Mouse (Mus musculus): ENCODE results near the gene Eef1a2.
"Not testable (repeated sequence)": the region's sequence is repeated elsewhere in the genome, so short reads cannot be mapped to it uniquely, and the experiment has no call there.

Gene Eef1a2

DNA sequence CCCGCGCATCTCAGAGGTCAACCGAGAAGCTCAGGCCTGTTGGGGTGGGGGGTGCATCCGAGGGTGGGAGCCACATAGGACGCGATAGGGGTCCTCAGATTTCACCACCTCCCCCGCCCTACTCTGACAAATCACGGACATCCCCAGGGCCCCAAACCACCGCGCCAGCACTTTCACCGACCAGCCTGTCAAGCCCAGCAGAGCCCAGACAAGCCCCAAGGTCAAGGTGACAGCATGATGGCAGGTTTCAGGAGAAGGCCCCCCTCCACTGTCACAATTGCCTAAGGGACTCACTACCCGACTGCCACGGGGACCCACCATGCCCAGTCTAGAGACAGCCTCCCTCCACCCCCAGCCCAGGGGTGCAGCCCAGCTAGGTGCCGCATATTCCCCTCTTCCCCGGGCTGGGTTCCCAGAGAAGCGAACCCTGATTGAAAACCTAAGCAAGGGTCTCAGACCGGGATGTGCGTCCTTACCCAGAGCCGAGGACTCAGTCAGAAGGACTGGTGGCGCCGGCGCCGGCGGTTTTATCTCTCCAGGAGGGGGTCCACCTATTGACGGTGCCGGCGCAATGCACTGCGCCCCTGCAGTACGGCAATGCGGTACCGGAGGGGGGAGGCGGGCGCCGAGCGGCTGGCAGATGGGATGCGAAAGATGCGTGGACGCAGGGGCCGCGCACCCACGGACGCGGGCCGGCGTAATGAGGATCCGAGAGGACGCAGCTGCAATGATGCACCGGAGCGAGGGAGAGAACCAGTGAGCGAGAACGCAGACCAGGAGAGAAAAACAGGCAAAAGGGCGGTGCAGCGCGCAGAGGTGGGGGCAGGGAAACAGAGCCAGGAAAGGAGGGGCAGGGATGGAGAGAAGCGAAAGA, at the start of gene Eef1a2:
TSS of gene Eef1a2 (minus strand) at position 767 of the 874 bp plus-strand sequence.
- DNase-seq (ENCODE audit: low spot score): peak; percentile 77

DNA sequence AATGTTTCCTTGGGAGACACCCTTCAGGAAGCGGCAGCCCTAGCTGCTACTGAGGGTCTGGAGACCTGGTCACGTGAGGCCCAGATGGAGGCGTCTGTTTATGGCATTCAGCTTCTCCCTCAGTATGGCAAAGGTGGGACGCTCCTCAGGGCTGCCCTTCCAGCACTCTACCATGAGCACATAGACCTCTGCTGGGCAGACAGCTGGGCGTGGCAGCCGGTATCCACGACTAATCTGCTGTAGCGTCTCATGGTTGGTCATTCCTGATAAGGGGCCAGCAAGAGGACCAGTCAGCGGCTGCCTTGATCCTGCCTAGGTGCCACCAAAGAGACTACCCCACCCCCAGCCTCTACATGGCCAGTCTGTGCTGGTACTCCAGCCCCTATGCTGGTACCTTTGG, 49.3 kb upstream of the Eef1a2 start:
- DNase-seq (ENCODE audit: low spot score): no peak

DNA sequence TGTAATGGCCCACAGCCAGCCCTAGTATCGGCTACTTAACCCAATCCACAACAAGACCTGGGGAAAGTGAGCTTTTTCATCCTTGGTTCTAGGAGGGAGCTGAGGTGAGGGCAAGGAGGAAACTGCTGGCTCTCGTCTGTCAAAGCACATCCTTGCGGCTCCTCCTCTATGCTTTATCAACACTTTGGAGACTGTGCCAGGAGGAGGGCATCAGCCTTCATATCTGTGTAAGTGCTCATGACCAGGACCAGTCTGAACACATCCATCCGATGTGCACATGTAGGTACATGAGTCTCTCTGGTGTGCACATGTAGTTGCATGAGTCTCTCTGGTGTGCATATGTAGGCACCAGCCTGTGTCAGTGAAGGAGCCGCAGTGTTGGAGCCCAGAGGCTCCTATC, 48.9 kb upstream of the Eef1a2 start:
- DNase-seq (ENCODE audit: low spot score): no peak

DNA sequence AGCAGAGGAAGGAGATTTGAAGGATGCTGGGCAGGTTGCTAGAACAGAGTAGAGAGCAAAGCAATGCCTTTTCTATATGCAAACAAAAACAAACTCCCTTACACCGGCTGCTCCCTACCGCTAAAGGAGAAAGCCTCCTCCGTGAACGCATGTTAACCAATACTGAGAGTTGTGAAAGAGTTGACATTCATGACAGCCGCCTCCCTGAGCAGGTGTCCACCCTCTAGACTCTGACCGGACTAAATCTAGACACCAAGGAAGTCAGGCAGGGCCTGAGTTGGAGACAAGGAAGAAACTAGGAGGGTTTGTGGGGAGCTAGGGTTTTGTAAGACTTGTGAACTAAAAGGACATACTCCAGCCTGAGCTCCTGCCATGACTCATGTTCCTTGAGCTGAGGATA, 46.1 kb upstream of the Eef1a2 start:
- no peak for DNase-seq (ENCODE audit: low spot score)

DNA sequence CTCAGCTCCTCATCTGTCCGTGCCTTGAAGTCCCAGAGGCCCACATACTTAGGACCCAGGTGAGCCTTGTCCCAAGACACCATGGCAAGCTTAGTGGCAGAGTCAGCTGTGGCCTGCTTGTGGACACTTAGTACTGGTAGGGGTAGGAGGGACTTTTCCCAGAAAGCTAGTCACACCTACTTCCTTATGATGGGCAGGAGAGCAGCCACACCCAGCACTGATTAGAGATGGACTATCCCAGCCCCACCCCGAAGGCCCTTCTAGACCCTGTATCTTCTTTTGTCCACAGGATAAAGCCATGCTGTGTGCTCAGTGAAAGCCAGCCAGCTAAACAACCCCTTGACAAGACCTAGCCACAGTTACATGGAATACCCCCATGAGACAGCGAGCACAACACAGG, 45.6 kb upstream of the Eef1a2 start, which contains the start of gene Ptk6:
TSS of gene Ptk6 (minus strand) at position 368 of the 400 bp plus-strand sequence.
- no peak for DNase-seq (ENCODE audit: low spot score)

DNA sequence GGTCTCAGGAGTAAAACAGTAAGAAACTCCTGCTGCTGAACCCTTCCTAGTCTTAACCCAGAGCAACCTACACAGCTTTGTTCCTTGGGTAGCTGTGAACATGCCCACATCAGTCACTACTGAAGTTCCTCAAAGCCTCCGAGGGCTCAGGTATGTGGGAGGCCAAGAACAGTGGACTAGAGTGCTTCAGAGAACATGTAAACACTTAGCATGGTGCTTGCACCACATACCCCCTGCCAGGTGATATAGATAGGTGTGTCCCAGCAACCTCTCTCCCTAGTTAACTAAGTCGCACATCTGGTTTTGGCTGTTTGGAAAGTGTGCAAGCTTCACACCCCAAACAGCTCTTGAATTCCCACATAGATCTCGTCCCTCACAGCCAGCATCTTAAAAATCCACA, 44.8 kb upstream of the Eef1a2 start:
- DNase-seq (ENCODE audit: low spot score): no peak

DNA sequence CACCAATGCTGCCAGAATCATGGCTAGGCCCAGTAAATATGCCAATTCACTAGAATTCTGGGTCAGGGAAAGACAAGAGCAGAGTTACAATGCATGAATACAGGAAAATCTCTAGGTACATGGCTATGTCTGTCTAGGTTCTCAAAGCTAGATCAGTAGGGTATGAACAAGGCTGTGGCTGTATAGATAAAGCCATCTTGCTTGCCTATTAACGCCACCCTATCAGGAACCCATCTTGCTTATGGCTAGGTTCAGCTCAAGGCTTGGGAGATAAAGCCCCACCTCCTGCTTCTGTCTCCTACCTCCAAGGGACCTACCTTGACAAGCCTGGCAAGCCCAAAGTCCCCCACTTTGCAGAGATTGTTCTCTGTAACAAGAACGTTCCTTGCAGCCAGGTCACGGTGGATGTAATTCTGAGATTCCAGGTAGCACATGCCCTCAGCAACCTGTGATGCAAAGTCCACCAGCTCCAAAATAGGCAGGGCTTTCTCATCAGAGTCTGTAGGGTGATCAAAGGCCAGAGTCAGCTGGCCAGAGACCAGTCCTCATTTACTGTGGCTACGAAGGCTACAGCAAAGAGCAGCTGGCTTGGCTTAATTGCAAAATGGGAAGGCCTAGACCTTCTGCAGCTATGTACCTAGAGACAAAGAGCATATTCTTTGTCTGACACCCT, 40.0 kb upstream of the Eef1a2 start:
- no peak for DNase-seq (ENCODE audit: low spot score)

DNA sequence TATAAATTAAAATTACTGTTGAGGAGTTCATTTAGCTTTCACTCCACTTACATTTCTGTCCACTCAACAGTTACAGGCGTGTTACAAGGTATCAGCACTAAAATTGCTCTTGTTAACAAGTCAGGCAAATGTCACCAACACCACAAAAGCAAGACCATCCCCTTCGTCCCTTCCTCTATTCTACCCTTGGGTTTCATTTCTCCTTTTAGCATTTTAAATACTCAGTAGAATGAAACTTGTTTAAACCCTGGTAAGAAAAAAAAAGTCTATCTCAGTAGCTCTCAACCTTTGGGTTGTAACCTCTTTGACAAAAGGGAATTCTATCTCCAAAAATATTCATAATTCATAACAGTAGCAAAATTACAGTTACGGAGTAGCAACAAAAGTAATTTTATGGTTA, 36.2 kb upstream of the Eef1a2 start:
- no peak for DNase-seq (ENCODE audit: low spot score)

DNA sequence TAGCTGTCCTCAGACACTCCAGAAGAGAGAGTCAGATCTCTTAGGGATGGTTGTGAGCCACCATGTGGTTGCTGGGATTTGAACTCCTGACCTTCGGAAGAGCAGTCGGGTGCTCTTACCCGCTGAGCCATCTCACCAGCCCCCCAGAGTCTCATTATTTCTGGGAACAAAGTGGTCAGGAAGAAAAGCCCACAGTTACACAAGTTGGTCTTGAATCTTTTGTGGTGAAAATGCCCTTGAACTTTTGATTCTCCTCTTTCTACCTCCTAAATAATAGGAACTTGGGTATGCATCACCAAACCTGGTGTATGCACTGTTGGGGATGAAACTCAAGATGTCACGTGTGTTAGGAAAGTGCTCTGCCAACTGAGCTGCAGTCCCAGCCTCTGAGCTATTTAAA, 35.1 kb upstream of the Eef1a2 start:
- no peak for DNase-seq (ENCODE audit: low spot score)

DNA sequence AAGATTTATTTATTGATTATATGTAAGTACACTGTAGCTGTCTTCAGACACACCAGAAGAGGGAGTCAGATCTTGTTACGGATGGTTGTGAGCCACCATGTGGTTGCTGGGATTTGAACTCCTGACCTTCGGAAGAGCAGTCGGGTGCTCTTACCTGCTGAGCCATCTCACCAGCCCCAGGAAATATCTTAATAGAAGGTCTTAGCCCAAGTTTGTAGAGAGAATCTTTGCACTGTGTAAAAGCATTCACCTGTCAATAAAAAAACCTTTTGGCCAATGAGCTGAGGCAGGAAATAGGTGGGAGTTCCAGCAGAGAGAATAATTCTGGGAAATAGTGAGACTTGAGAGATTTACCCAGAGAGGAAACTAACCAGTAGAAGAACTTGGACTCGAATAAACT, 34.6 kb upstream of the Eef1a2 start:
- DNase-seq (ENCODE audit: low spot score): not testable (repeated sequence)

DNA sequence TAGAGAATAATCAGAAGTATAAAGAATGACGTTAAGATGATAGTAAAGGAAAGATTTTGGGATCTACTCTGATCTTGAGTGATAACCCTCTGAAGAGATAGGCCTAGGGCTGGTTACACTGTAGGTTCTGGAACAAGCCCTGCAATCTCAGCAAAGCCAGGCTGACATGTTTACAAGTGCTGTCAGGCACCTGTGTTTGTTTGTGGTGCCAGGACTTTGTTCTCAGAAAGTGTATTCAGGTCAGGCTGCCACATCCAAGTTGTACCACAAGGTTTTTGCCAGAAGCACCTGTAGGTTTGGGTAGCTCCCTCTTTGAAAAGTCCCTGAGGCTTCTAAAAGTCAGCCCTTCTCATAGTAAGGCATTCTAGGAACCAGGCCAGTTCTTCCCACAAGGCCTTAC, 32.5 kb upstream of the Eef1a2 start:
- no peak for DNase-seq (ENCODE audit: low spot score)

DNA sequence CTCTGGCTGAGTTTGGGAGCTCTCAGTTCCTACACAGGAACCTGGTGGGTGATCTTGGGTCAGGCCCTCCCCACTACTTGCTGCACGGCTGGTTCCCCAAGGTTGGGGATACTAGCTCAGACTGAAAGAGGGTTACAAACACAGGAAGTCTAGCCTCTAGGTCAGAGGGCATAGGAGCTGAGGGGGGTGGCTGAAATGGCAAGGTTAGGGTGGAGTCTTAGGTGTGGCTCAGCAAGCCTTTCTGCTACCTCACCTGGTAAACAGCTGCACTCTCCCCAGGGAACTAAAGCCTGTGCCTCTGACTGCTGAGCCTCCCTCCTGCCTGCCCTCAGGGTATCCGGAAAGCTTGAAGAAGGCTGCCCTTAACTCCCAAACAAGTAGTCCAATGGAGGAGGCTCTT, 31.9 kb upstream of the Eef1a2 start:
- no peak for DNase-seq (ENCODE audit: low spot score)

DNA sequence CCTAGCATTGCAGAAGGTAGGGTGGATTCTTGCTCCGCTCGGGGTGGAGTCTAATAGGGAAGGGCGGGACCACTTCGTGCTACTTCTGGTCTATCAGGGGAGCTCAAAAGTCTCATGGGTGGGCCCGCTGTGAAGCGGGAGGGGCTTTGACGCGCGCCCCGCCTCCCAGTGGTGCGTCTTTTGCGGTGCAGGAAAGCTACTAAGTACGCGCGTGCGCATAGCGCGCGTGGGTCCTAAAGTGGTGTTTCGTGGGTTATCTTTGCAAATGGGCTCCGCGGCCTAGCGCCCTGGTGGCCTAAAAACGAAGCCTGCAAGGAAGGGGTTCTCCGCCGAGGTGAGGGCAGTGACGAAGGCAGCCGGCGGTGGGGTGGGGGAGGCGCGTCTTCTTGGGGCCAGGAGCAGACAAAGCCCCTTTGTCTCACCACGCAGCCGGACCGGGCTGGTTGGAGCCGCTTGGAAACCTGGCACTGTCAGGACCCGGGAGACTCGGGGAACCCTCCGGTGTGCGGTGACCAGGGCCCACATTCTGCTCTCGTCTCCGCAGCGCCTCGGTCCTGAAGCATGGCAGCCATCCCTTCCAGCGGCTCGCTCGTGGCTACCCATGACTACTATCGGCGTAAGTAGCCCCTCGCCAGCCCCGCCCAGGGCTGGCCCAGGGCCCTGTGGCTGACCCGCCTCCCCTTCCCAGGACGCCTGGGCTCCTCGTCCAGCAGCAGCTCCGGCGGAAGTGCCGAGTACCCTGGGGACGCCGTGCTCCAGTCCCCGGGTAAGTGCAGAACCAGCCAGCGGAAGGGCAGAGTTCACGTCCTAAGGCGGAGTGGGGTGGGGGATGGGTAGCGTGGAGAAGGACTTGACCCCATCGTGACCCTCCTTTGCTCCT, 30.5 kb upstream of the Eef1a2 start, which contains the start of gene Ppdpf:
TSS of gene Ppdpf (plus strand) at position 127 of the 880 bp plus-strand sequence.
- DNase-seq (ENCODE audit: low spot score): peak; percentile 95

DNA sequence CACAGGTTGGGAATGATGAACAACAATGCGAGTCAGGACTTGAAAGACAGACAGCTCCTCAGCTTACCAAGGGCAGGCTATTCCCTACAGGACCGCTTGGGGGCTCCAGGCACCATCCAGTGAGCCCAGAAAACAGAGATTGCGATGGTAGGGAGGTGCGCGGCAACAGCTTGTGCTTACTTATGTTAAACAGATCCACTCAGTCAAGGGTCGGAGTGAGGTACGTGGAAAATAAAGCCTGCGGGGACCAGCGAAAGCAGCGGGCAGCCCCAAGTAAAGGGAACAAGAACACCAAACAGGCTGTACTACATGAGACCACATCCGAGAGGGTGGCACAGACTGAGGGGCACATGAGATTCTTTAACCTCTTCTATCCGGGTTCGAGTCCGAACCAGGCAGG, 29.8 kb upstream of the Eef1a2 start:
- peak; percentile 95 for DNase-seq (ENCODE audit: low spot score)

DNA sequence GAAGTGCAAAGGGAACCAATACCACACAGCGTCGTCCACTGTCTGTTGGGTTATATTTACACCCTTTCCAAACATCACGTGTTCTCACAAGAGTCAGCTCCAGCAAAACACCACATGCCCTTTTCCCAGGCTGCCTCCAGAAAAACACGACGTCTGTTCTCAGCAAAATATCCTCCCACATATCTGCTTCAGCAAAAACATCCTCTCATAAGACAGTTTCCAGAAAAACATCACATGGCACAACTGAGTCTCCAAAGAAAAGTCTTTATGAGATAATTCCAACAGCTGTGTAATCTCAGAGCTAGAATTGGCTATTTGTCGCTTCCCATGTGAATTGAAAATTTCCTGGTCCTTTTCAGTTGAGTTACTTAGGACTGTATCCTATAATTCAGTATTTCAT, 24.1 kb upstream of the Eef1a2 start:
- no peak for DNase-seq (ENCODE audit: low spot score)

DNA sequence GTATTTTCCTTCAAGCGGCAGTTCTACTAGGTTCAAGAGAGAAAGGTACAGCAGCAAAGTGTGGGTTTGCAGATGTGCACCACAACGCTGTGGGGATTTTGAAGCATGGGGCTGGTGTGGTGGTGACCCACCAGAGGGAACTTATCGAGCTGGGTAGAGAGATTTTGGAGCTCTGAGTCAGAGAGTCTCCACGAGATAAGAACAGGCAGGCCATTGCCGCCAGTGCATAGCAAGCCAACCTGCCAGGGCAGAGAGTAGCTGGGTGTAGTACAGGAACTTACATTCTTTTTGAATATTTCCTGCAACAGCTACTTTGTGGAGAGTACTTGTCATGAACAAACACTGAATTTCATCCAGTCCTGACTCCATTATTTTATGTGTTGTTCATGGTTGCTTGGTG, 21.7 kb upstream of the Eef1a2 start:
- no peak for DNase-seq (ENCODE audit: low spot score)

DNA sequence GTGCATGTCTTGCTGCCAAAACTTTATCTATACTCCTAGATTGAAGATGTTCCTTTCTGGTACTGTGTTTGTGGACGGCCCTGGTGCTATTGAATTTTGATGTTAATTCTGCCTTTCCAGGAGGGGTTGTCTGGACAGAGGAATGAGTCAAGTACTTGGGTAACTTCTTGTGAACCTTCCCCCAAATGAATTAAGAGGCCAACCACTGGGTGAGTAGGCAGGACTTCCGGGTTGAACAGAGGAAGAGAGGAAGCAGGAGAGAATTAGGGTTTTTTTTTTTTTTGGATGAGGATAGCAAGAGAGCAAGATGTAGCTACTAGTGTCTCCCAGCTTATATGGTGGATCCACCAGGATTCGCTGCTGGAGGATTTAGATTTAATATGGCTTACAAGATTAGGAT, 21.2 kb upstream of the Eef1a2 start:
- DNase-seq (ENCODE audit: low spot score): no peak

DNA sequence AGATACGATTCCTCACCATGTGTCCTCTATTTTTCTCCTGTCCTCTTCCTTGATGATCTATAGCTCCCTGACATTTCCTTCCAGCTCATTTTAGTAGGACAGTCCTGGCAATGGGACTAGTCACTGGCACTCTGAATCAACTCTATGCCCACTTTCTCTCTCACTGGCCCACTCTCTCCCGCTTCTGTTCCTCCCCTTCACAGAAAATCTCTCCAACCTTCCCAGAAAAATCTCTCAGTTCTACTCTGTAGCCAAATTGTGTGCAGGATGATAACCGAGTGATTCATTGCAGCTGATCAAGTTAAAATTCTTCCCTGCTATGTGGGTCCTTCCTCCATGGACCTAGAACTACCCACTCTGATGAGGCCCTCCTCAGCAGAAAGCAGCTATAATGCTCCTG, 17.8 kb upstream of the Eef1a2 start:
- no peak for DNase-seq (ENCODE audit: low spot score)

DNA sequence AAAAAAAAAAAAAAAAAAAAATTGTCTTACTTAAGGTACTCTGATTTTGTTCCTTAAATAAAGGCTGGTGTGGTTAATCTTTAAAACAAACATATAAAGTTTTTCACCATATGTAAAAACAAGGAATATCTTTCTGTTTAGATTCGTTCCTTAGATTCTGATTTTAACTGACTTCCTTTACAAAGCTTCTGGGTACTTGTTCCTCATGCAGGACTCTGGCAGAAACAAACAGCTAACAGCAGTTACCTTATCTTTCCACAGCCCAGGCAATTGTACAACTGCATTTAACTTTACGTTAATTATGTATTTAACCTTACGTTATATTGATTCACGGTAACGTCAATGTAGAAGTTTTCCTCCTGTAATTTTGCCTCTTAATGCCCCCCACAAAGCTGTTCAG, 9.7 kb upstream of the Eef1a2 start:
- no peak for DNase-seq (ENCODE audit: low spot score)

DNA sequence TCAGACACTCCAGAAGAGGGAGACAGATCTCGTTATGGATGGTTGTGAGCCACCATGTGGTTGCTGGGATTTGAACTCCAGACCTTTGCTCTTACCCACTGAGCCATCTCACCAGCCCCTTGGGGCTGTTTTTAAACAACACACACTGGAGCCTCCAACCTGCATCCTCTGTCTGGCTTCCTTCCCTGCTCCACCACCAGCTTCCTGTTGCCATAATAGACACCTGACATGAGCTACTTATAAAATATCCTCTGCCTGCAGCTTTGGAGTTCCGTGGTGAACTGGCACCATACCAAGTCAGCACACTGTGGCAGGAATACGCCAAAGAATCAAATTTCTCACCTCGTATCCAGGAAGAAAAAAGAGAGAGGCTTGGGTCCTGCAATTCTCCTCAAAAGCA, 4.0 kb upstream of the Eef1a2 start:
- DNase-seq (ENCODE audit: low spot score): no peak

DNA sequence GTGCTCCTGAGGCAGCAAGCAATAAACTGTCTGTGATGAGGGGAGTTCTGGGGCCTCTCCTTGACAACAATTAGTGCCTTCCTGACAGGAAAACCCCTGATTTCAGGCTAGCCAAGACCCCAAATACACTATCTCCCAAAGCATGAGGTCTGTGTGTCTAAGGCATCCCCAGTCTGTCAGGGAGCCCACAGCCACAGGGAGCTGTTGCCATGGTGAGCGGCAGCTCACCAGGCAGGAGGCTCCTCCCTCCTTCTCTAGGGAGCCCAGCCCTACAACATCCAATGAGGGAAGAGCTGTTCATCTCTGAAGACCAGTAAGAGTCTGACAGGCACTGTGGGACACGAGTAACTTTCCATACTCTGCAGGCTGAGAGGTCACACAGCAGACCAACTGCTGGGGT, 3.0 kb upstream of the Eef1a2 start:
- peak; percentile 75 for DNase-seq (ENCODE audit: low spot score)

DNA sequence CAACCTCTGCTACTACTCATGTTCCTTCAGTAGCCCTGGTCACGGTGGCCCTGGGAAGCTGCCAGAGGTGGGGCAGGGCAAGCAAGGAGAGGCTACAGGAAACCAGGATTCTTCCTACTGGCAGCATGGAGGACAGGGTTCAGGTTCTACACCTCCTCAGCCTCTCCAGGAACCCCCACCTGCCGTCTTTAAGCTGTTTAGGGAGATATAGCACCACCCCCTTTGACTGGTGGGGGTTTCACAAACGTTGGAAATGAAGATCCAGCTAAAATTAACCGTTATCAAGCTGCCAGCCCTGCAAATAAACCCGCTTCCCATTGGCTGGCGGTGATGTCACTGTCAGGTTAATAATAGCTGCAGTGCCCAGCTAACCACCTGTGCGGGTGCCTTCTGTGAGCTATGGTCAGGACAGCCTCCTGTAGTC, 2.3 kb upstream of the Eef1a2 start:
- peak; percentile 39 for DNase-seq (ENCODE audit: low spot score)

Data from MN1 (cell line).